Mouse (Mus musculus) thymus, adult 2 months (tissue): ENCODE data around the gene Tenm4.

Experiments used
- CTCF ChIP-seq: fragments of 200-500 bp; IDR thresholded peaks from 2 replicates; pipeline ENCODE4 v1.5.1; 2012; ENCODE audit warnings: mild to moderate bottlenecking, control low read depth, low read length, moderate library complexity, borderline replicate concordance; ENCODE audit not compliant: control insufficient read depth, poor library complexity, insufficient read depth; ENCODE audit errors: extremely low read depth
- POLR2A ChIP-seq: fragments of 200-500 bp; IDR thresholded peaks from 2 replicates; pipeline ENCODE4 v1.6.1; 2012; ENCODE audit warnings: mild to moderate bottlenecking, low read length, control low read depth, moderate library complexity; ENCODE audit not compliant: control insufficient read depth, poor library complexity, insufficient read depth; ENCODE audit errors: extremely low read depth

- no peak for TF ChIP-seq POLR2A
- no peak for TF ChIP-seq CTCF
Measured at GRCm38 (mm10) chr7:96871031-96871430, 700.0 kb downstream of the Tenm4 start.
